Mouse (Mus musculus): ENCODE data around the gene Tbc1d14. TPM values are rescaled to one million over a fixed set of nuclear protein-coding genes. Genes with fewer than 3 reads are reported as not detected.
A peak's percentile ranks its signal among the peaks of the same experiment; 100 is the strongest.

Tbc1d14 gene
- polyA plus RNA-seq, 1 experiment from 2014 or later: 49.9 TPM

DNA sequence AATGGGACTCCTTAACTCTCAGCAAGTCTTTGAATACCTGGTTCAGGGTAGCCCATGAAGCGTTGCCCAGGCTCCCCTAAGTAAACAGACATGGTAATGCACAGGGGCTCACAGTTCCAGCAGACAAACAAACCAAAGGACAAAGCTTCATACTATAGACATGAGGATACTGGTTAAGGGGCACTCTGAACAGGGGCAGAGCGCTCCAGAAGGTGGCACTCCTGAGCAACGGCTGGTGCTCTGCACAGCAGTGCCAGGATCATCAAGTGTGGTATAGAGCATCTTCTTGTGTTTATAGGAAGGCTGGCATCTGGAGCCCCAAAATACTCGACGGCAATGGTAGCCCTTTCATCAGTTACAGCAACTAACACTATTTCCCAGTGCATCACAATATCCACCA is 10.0 kb upstream of the Tbc1d14 start:
- no peak for ATAC-seq (ENCODE audit: low FRiP score, low TSS enrichment)
- WGBS: 81% methylated on average over 5 of the region's 5 CpGs

GRCm38 (mm10) chr5:36602028-36602427 is 9.0 kb upstream of the Tbc1d14 start:
- Histone ChIP-seq H3K9ac (ENCODE audit: low read depth, low read length) (no peak overlapping the region), H3K27me3 (ENCODE audit: control insufficient read depth, insufficient read depth, low read length) (no peaks in the 10 kb centered on the region), H3K9me3 (ENCODE audit: control insufficient read depth, low read length) (no peaks in the 10 kb centered on the region), H3K4me3 (ENCODE audit: low read length) (no peak overlapping the region), H3K4me2 (replicated peaks; ENCODE audit: low read depth, low read length) (no peak overlapping the region), H3K4me1 (ENCODE audit: control insufficient read depth, insufficient read depth, low read length) (no peaks in the 10 kb centered on the region), H3K27ac (ENCODE audit: low read depth, low read length) (no peak overlapping the region), H3K36me3 (ENCODE audit: control insufficient read depth, insufficient read depth, low read length) (peaks cover 70% of the 10 kb centered on the region)
- no peak for ATAC-seq (ENCODE audit: low FRiP score, low TSS enrichment)
- WGBS: 91% methylated on average over 9 of the region's 9 CpGs

More for the DNA sequence above, 10.0 kb upstream of the Tbc1d14 start:
- H3K36me3 ChIP-seq (ENCODE audit: control insufficient read depth, insufficient read depth, low read length): peaks cover 78% of the 10 kb centered on the region
- H3K27me3 ChIP-seq (ENCODE audit: control insufficient read depth, insufficient read depth, low read length): no peaks in the 10 kb centered on the region
- H3K4me3 ChIP-seq (ENCODE audit: low read length): no peak overlapping the region
- H3K9ac ChIP-seq (ENCODE audit: low read depth, low read length): no peak overlapping the region
- H3K4me2 ChIP-seq (replicated peaks; ENCODE audit: low read depth, low read length): no peak overlapping the region
- H3K9me3 ChIP-seq (ENCODE audit: control insufficient read depth, low read length): no peaks in the 10 kb centered on the region
- H3K4me1 ChIP-seq (ENCODE audit: control insufficient read depth, insufficient read depth, low read length): no peaks in the 10 kb centered on the region
- H3K27ac ChIP-seq (ENCODE audit: low read depth, low read length): no peak overlapping the region

DNA sequence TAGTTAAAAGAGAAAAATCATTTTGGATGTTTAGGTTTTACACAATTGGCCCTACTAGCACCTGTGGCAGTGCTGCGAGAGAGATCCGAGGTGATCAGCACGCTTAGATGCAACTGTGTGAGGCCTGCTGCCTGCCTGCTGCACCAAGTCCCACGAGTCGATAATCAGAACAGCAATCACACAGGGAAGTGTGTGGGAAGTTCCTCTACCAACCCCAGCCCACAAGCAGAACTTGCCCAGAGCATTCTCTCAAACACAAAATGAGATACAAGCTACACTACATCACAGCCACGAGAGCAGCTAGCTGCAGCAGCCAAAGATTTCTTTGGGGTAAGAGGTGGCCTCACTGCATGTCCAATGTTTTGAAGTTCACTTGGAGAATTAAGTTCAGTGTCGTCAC is 8.4 kb upstream of the Tbc1d14 start:
- H3K36me3 ChIP-seq (ENCODE audit: control insufficient read depth, insufficient read depth, low read length): peaks cover 64% of the 10 kb centered on the region
- WGBS: 86% methylated on average over 7 of the region's 7 CpGs
- H3K9me3 ChIP-seq (ENCODE audit: control insufficient read depth, low read length): no peaks in the 10 kb centered on the region
- H3K4me2 ChIP-seq (replicated peaks; ENCODE audit: low read depth, low read length): no peak overlapping the region
- H3K27me3 ChIP-seq (ENCODE audit: control insufficient read depth, insufficient read depth, low read length): no peaks in the 10 kb centered on the region
- no peaks in the 10 kb centered on the region for H3K4me1 ChIP-seq (ENCODE audit: control insufficient read depth, insufficient read depth, low read length)
- no peak overlapping the region for H3K27ac ChIP-seq (ENCODE audit: low read depth, low read length)
- no peak overlapping the region for H3K9ac ChIP-seq (ENCODE audit: low read depth, low read length)
- H3K4me3 ChIP-seq (ENCODE audit: low read length): no peak overlapping the region
- ATAC-seq (ENCODE audit: low FRiP score, low TSS enrichment): no peak

- H3K4me1 ChIP-seq (ENCODE audit: control insufficient read depth, insufficient read depth, low read length): no peaks in the 10 kb centered on the region
- no peak overlapping the region for H3K4me3 ChIP-seq (ENCODE audit: low read length)
- no peaks in the 10 kb centered on the region for H3K27me3 ChIP-seq (ENCODE audit: control insufficient read depth, insufficient read depth, low read length)
- H3K9me3 ChIP-seq (ENCODE audit: control insufficient read depth, low read length): no peaks in the 10 kb centered on the region
- 82% methylated on average over 1 of the region's 1 CpGs for WGBS
- no peak for ATAC-seq (ENCODE audit: low FRiP score, low TSS enrichment)
- H3K4me2 ChIP-seq (replicated peaks; ENCODE audit: low read depth, low read length): no peak overlapping the region
- H3K9ac ChIP-seq (ENCODE audit: low read depth, low read length): no peak overlapping the region
- H3K27ac ChIP-seq (ENCODE audit: low read depth, low read length): no peak overlapping the region
- H3K36me3 ChIP-seq (ENCODE audit: control insufficient read depth, insufficient read depth, low read length): peaks cover 46% of the 10 kb centered on the region
Measured at GRCm38 (mm10) chr5:36598883-36599282, 5.8 kb upstream of the Tbc1d14 start.

GRCm38 (mm10) chr5:36597653-36598052 is 4.6 kb upstream of the Tbc1d14 start:
- Histone ChIP-seq H3K9me3 (ENCODE audit: control insufficient read depth, low read length) (no peaks in the 10 kb centered on the region), H3K9ac (ENCODE audit: low read depth, low read length) (no peak overlapping the region), H3K4me1 (ENCODE audit: control insufficient read depth, insufficient read depth, low read length) (no peaks in the 10 kb centered on the region), H3K27ac (ENCODE audit: low read depth, low read length) (no peak overlapping the region), H3K36me3 (ENCODE audit: control insufficient read depth, insufficient read depth, low read length) (peaks cover 35% of the 10 kb centered on the region), H3K27me3 (ENCODE audit: control insufficient read depth, insufficient read depth, low read length) (no peaks in the 10 kb centered on the region), H3K4me3 (ENCODE audit: low read length) (no peak overlapping the region), H3K4me2 (replicated peaks; ENCODE audit: low read depth, low read length) (no peak overlapping the region)
- ATAC-seq (ENCODE audit: low FRiP score, low TSS enrichment): peak; percentile 47; the same call in 1 of the 2 replicates
- WGBS: 38% methylated on average over 4 of the region's 4 CpGs

DNA sequence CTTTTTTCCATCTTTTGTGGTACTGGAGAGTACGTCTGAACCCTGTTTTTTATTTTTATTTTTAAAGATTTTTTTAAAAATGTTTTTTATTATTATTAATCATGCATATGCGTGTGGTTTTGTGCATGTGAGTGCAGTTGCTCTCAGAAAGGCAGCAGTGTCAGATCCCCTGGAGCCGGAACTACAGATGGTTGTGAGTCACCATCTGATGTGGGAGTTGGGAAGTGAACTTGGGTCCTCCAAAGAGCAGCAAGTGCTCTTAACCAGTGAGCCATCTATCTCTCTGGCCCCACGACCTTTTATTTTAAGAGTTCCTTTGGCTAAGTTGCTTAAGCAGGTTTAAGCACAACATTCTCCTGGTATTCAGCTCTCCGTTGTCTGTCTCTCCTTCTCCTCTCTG is 3.1 kb upstream of the Tbc1d14 start:
- H3K27ac ChIP-seq (ENCODE audit: low read depth, low read length): no peak overlapping the region
- no peaks in the 10 kb centered on the region for H3K9me3 ChIP-seq (ENCODE audit: control insufficient read depth, low read length)
- H3K4me1 ChIP-seq (ENCODE audit: control insufficient read depth, insufficient read depth, low read length): no peaks in the 10 kb centered on the region
- H3K27me3 ChIP-seq (ENCODE audit: control insufficient read depth, insufficient read depth, low read length): no peaks in the 10 kb centered on the region
- H3K9ac ChIP-seq (ENCODE audit: low read depth, low read length): no peak overlapping the region
- WGBS: 72% methylated on average over 5 of the region's 5 CpGs
- ATAC-seq (ENCODE audit: low FRiP score, low TSS enrichment): no peak
- peaks cover 20% of the 10 kb centered on the region for H3K36me3 ChIP-seq (ENCODE audit: control insufficient read depth, insufficient read depth, low read length)
- no peak overlapping the region for H3K4me2 ChIP-seq (replicated peaks; ENCODE audit: low read depth, low read length)
- H3K4me3 ChIP-seq (ENCODE audit: low read length): no peak overlapping the region

DNA sequence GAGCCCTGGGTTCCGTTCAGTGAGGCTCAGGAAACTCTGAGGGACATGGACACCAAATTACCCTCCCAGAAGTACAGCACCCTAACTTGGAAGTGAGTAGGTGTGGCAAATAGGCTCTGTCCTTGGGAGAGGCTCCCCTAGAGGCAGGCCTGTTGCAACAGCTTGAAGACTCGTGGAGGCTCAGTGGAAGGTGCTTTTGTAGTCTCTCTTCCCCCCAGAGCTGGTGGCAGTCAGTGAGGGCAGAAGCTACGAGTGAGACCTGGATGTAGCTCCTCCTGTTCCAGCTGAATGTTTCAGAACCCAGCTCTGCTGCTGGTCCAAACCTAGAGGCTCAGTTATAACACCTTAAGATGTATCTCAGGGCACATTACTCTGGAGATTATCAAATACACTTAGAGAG is 2.0 kb upstream of the Tbc1d14 start:
- WGBS: 24% methylated on average over 3 of the region's 3 CpGs
- Histone ChIP-seq H3K9ac (ENCODE audit: low read depth, low read length) (no peak overlapping the region), H3K9me3 (ENCODE audit: control insufficient read depth, low read length) (no peaks in the 10 kb centered on the region), H3K4me2 (replicated peaks; ENCODE audit: low read depth, low read length) (no peak overlapping the region), H3K4me1 (ENCODE audit: control insufficient read depth, insufficient read depth, low read length) (no peaks in the 10 kb centered on the region), H3K27me3 (ENCODE audit: control insufficient read depth, insufficient read depth, low read length) (no peaks in the 10 kb centered on the region), H3K27ac (ENCODE audit: low read depth, low read length) (no peak overlapping the region), H3K4me3 (ENCODE audit: low read length) (no peak overlapping the region), H3K36me3 (ENCODE audit: control insufficient read depth, insufficient read depth, low read length) (peaks cover 12% of the 10 kb centered on the region; the same call in 1 of the 2 replicates)
- ATAC-seq (ENCODE audit: low FRiP score, low TSS enrichment): no peak

DNA sequence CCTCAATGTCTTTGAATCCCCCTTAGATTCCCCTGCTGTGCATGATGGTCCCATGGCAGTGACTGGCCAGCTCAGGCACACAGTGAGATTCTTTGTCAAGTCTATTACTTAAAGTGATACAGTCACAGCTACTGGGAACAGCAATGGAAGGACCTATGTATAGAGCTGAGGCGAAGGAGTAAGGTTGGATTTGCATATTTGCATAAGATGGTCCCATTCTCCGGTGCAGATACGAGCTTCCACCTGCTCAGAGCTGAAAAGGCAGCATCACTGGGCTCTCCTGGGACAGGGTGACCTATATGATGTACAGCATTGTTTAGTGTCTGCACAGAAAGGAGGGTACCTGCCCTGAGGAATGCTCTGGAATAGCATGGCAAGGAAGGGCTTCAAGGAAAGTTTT is 1.3 kb upstream of the Tbc1d14 start:
- H3K27me3 ChIP-seq (ENCODE audit: control insufficient read depth, insufficient read depth, low read length): no peaks in the 10 kb centered on the region
- WGBS: 84% methylated on average over 3 of the region's 3 CpGs

GRCm38 (mm10) chr5:36590499-36590920 is 2.6 kb downstream of the Tbc1d14 start:
- Histone ChIP-seq H3K36me3 (ENCODE audit: control insufficient read depth, insufficient read depth, low read length) (no peaks in the 10 kb centered on the region), H3K4me3 (ENCODE audit: low read length) (no peak overlapping the region), H3K9ac (ENCODE audit: low read depth, low read length) (no peak overlapping the region), H3K9me3 (ENCODE audit: control insufficient read depth, low read length) (no peaks in the 10 kb centered on the region), H3K27ac (ENCODE audit: low read depth, low read length) (no peak overlapping the region), H3K27me3 (ENCODE audit: control insufficient read depth, insufficient read depth, low read length) (no peaks in the 10 kb centered on the region), H3K4me2 (replicated peaks; ENCODE audit: low read depth, low read length) (no peak overlapping the region), H3K4me1 (ENCODE audit: control insufficient read depth, insufficient read depth, low read length) (no peaks in the 10 kb centered on the region)
- ATAC-seq (ENCODE audit: low FRiP score, low TSS enrichment): no peak
- 77% methylated on average over 5 of the region's 5 CpGs for WGBS

More for the DNA sequence above, 1.3 kb upstream of the Tbc1d14 start:
- H3K4me1 ChIP-seq (ENCODE audit: control insufficient read depth, insufficient read depth, low read length): no peaks in the 10 kb centered on the region
- no peak overlapping the region for H3K4me3 ChIP-seq (ENCODE audit: low read length)
- no peak overlapping the region for H3K4me2 ChIP-seq (replicated peaks; ENCODE audit: low read depth, low read length)
- H3K9ac ChIP-seq (ENCODE audit: low read depth, low read length): no peak overlapping the region
- no peaks in the 10 kb centered on the region for H3K9me3 ChIP-seq (ENCODE audit: control insufficient read depth, low read length)
- peaks cover 4% of the 10 kb centered on the region; the same call in 1 of the 2 replicates for H3K36me3 ChIP-seq (ENCODE audit: control insufficient read depth, insufficient read depth, low read length)
- no peak overlapping the region for H3K27ac ChIP-seq (ENCODE audit: low read depth, low read length)
- no peak for ATAC-seq (ENCODE audit: low FRiP score, low TSS enrichment)

Data from kidney, embryonic 14.5 days (tissue).